Mouse (Mus musculus) cerebellum, adult 8-10 months (tissue): ENCODE measurements around the gene Cln3.

Source experiments
- DNase-seq: peaks from one replicate; pipeline ENCODE4 v3.0.0; 2022

The Cln3 gene

GRCm38 (mm10) chr7:126594862-126595561 is 9.4 kb upstream of the Cln3 start, which contains the start of gene Il27:
Gene Il27, minus strand, starts transcription at chr7:126594941.
- DNase-seq, result no peak

- DNase-seq, result no peak
Observed at GRCm38 (mm10) chr7:126587779-126588178, 2.2 kb upstream of the Cln3 start.

GRCm38 (mm10) chr7:126586839-126587238 is 1.2 kb upstream of the Cln3 start:
- no peak for DNase-seq

GRCm38 (mm10) chr7:126584506-126584977 is 1.1 kb downstream of the Cln3 start, which contains the start of gene Apobr:
Gene Apobr, plus strand, starts transcription at chr7:126584942.
- DNase-seq, result no peak

- no peak for DNase-seq
Observed at GRCm38 (mm10) chr7:126583761-126584160, 1.9 kb downstream of the Cln3 start.

- DNase-seq, result peak; percentile 87
Observed at GRCm38 (mm10) chr7:126583251-126583709, 2.3 kb downstream of the Cln3 start.

GRCm38 (mm10) chr7:126582759-126583158 is 2.9 kb downstream of the Cln3 start:
- peak; percentile 40 for DNase-seq

GRCm38 (mm10) chr7:126581661-126582060 is 4.0 kb downstream of the Cln3 start:
- no peak for DNase-seq

GRCm38 (mm10) chr7:126579172-126579571 is 6.4 kb downstream of the Cln3 start:
- DNase-seq, result peak; percentile 34

- DNase-seq, result peak; percentile 20
Observed at GRCm38 (mm10) chr7:126576946-126577345, 8.7 kb downstream of the Cln3 start.

- peak; percentile 84 for DNase-seq
Observed at GRCm38 (mm10) chr7:126566094-126566765, 19.4 kb downstream of the Cln3 start, which contains the start of gene Eif3c. Gene Eif3c, minus strand, starts transcription at chr7:126566411.

- DNase-seq, result no peak
Observed at GRCm38 (mm10) chr7:126565693-126566092, 19.9 kb downstream of the Cln3 start.

- DNase-seq, result no peak
Observed at GRCm38 (mm10) chr7:126556635-126557034, 29.0 kb downstream of the Cln3 start.

- no peak for DNase-seq
Observed at GRCm38 (mm10) chr7:126554796-126555195, 30.8 kb downstream of the Cln3 start.

- no peak for DNase-seq
Observed at GRCm38 (mm10) chr7:126545631-126546030, 40.0 kb downstream of the Cln3 start.

GRCm38 (mm10) chr7:126541661-126542060 is 44.0 kb downstream of the Cln3 start:
- DNase-seq, result no peak

- no peak for DNase-seq
Observed at GRCm38 (mm10) chr7:126537820-126538585, 47.6 kb downstream of the Cln3 start.

- no peak for DNase-seq
Observed at GRCm38 (mm10) chr7:126536466-126536865, 49.2 kb downstream of the Cln3 start.

- DNase-seq, result no peak
Observed at GRCm38 (mm10) chr7:126535766-126536165, 49.9 kb downstream of the Cln3 start.

GRCm38 (mm10) chr7:126533434-126533833 is 52.2 kb downstream of the Cln3 start:
- DNase-seq, result no peak

- DNase-seq, result peak; percentile 26
Observed at GRCm38 (mm10) chr7:126528166-126528577, 57.4 kb downstream of the Cln3 start.

- no peak for DNase-seq
Observed at GRCm38 (mm10) chr7:126523316-126523715, 62.3 kb downstream of the Cln3 start.
